Mouse (Mus musculus) layer of hippocampus, adult 18-20 months (tissue): ENCODE measurements around the gene Atp8b4. TPM values are rescaled to one million over a fixed set of nuclear protein-coding genes. Genes with fewer than 3 reads are reported as not detected.

ENCODE experiments used
- DNase-seq, 2 experiments: peaks; one replicate each; pipeline ENCODE4 v3.0.0; 2022; ENCODE audit warnings: low spot score in 2 of 2
- total RNA-seq, 2 experiments: library from RNA; stranded (reverse); gene quantifications; 2 replicates each; pipeline ENCODE4 v1.2.3; 2021

The Atp8b4 gene
- total RNA-seq, 2 experiments from 2014 or later = not detected

- no peak for DNase-seq
These were observed 136.4 kb downstream of the Atp8b4 start for GRCm38 (mm10) chr2:126363745-126364725.

GRCm38 (mm10) chr2:126363050-126363744, 137.3 kb downstream of the Atp8b4 start:
- DNase-seq = peak; percentile 61 to 86

- DNase-seq = no peak
These were observed 139.2 kb downstream of the Atp8b4 start for GRCm38 (mm10) chr2:126361131-126361810.

DNA sequence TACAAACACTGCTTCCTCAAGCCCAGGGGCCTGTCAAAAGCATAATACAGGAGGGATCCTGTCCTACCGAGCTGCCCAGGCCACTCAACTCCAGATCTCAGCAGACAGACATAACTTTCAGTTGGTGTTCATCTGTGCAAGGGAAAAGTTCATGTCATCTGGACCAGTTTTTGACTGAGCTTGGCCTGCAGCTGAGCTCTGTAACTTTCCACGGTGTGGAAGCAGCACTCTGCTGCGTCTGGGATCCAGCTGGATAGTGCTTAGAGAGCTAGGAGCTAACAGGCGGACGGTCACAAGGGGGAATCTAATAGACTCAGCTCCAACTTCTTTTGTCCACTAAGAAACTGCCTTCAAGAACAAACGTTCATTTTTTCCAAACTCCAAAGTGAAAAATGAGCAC, 139.8 kb downstream of the Atp8b4 start:
- DNase-seq = no peak

DNA sequence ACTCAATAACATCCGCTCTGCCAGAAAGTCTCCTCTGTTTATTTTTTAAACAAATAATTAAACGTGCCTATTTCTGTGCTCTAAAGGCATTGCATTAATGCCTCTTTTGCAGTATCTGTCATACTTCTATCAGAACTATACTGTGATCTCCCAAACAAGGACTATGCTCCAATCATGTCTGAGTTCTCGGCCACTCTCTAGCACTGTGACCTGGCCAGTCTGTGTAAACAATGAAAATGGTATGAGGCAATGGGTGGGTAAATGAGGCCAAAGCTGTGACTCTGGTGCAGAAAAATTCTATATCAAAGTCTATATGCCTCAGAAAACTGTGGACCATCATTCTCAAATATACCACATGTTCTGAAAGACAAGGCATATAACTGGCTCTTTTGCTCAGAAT, 140.5 kb downstream of the Atp8b4 start:
- DNase-seq = no peak

DNA sequence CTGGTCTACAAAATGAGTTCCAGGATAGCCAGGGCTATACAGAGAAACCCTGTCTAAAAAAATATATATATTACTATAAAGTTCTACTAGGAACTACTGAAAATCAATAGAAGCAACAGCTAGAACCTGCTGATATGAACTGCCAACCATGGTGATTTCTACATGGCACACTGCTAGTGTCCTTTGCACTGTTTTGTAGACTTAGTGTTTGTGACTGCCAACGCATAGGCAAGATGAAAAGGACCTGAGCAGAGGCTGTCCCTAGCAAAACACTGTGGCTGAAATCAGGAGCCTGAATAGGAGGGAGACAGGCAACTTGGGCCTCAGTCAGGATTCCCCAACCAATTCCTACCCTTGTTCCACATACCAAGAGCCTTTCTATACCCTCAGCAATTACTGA, 141.2 kb downstream of the Atp8b4 start:
- DNase-seq = no peak

GRCm38 (mm10) chr2:126358741-126359140, 141.7 kb downstream of the Atp8b4 start:
- DNase-seq = no peak

- DNase-seq = no peak
These were observed 145.2 kb downstream of the Atp8b4 start for GRCm38 (mm10) chr2:126355259-126355658.

GRCm38 (mm10) chr2:126351811-126352210, 148.7 kb downstream of the Atp8b4 start:
- DNase-seq = no peak

DNA sequence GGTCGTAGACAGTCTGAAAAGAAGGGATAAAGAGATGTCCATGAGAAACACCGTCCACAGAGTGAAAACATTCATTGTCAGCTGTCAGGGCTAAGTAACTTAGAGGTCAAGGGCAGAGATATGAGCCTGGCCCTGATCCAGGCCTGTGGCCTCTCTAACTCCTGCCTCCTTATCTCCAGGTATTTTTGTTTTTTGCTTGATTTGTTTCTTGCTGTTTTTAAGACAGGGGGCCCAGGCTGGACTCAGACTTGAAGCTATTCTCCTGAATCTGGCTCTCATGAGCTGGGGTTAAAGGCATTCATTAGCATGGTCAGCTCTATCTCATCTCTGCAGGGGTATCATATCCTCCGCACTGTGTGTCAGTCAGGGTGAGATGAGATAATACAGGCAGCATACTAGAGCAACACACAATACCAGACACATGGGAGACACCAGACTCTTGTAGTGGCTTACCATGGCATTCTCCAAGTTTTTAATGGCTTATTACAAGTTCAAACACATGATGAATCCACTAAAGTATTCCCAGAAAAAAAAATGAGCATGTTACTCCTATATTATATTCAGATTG, 157.4 kb downstream of the Atp8b4 start:
- no peak for DNase-seq

DNA sequence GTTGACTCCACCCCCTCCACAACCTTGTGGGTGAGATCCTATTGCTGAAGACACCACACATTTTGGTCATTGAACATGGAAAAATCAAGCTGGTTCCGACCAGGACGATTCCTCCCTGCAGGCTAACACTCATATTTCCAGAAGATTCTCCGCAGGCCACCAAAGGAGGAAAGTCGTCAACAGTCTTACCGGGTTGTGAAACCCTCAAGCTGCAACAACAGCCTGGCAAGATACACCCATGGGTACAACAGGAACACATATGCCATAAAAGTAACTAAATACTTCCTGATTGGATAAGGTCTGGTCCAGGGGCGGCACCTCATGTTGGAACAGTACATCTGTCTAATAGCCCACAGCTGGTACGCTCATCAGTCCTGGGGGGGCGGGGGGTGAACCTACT, 159.0 kb downstream of the Atp8b4 start:
- DNase-seq = no peak

DNA sequence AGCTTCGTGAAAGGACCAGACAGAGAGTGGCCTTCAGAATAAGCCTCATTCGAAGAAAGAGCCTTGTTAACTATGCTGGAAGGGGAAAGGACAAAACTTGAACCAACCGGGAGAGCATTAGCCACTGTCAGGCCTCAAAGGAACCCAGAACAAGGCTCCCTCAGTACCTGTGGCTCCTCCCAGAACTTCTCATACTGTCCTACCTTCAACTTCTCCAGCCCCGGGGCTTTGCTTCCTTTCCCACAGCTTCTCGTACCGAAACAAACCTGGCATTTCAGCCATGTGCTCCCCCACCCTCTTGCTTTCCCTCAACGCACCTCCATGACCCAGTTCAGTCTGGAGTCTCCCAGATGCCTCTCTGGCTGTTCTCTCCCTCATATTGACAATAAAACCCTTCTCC, 160.3 kb downstream of the Atp8b4 start:
- no peak for DNase-seq

- DNase-seq = no peak
These were observed 161.0 kb downstream of the Atp8b4 start for GRCm38 (mm10) chr2:126339516-126339915.

GRCm38 (mm10) chr2:126337143-126337542, 163.3 kb downstream of the Atp8b4 start:
- DNase-seq = no peak

DNA sequence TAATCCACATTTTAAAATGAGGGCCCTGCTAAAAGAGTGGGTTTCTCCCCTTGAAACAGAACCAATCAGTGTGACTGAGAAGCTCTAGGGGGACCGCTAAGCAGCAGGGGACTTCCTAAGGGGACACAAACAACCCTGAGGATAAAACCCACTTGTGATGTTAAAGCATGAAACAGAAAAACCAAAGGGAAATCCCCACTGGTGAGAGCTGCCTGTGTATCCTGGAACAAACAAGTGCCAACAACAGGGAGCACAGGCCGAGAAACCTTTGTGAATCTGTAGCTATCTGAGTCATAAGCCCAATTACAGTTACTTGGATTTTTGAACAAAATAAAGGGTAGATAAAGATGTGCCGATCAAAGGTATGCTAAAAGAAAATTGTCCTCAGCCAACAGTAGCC, 168.7 kb downstream of the Atp8b4 start:
- DNase-seq = no peak

DNA sequence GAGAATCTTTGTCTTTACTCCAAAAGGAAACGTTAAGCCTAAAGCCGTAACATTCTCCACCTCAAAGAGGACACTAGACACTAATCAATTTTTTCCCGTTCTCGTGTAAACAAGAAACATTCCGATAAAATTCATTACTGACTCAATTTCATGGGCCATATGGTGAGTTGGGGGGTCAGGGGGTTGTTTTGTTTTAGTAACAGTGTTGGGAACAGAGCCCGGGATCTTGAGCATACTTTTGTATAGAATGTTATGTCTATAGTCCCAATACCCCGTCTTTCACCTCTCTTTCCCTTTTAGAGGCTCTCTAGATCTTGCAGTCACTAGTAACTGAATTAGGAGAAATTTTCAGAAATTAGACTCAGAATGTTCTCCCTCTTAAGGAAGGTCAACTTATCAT, 177.3 kb downstream of the Atp8b4 start:
- DNase-seq = no peak

GRCm38 (mm10) chr2:126322631-126323031, 177.8 kb downstream of the Atp8b4 start:
- no peak for DNase-seq

DNA sequence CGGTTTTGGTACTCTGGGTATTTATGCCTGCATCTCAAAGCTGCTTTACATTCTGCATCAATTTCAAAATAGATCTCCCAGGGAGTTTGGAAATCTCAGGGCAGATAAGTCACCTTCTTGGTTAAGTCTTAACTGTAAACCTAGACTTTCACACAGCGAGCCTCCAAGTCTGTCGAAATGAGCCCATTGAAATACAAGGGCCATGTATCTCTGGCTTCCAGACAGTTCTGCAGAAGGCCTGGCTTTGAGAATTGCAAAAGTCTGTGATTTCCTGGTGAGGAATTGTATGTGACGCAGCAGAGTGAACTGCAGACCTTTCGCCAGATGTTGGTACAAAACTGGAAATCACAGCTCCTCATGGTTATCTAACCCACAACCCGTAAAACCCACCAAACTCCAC, 182.4 kb downstream of the Atp8b4 start:
- no peak for DNase-seq

DNA sequence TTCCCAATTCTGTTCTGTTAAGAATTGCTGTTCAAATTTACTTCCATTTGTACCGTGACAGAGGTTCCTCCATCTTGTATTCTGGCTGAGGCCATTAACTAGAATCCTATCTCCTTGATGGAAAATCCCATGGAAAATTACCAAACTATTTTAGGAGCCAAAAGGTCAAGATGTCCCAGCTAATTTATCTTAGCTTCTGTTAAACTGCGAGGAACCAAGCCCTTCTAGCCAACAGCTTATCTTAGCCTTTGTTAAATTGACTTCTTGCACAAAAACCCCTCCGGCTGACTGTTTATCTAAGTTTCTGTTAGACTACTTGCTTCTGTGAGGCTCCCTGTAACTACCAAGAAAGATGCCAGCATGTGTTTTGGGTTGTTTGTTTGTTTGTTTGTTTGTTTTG, 183.5 kb downstream of the Atp8b4 start:
- no peak for DNase-seq

- no peak for DNase-seq
These were observed 184.1 kb downstream of the Atp8b4 start for GRCm38 (mm10) chr2:126316346-126316745.

- DNase-seq = no peak
These were observed 189.4 kb downstream of the Atp8b4 start for GRCm38 (mm10) chr2:126311056-126311455.
